In the genomic region with DNA sequence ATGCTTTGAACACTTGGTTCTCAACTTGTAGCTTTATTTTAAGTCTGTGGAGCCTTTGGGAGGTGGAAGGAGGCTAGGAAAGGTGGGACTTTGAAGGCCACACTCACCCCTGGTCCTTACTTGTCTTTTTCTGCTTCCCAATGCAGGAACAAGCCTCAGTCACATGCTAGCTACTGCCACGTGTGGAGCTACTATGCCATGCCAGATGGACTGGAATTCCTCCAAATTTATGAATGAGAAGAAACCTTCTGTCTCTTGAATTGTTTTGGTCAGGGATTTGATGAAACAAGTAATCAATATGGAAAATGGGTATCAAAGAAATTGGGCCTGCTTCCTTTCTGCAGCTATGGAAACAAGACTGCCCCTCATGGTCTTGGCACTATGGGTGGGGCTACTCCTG, we compare ENCODE assay signal across 12 mouse cellular contexts.
"Had no signal": no experiment of that assay in that cellular context is flagged by ENCODE, and none has a peak within 500 bp of the region (broad histone marks: within the 10 kb centered on the region; RNA-seq: fewer than 3 reads in every experiment).

No protein-coding gene starts in this region.

- H3K27me3 ChIP-seq: liver, embryonic 15.5 days; midbrain, embryonic 13.5 days; neural tube, embryonic 12.5 days had no signal

- DNase-seq: kidney, adult 8-10 months; lung, adult 2 months; lung, postnatal 36 days; thymus, postnatal 4 days had no signal

- H3K9me3 ChIP-seq: limb, embryonic 10.5 days; liver, embryonic 15.5 days; midbrain, embryonic 13.5 days; neural tube, embryonic 12.5 days had no signal

- H3K27ac ChIP-seq: left cerebral cortex, adult 2 months; limb, embryonic 10.5 days; liver, embryonic 15.5 days; midbrain, embryonic 13.5 days; neural tube, embryonic 12.5 days; stomach, postnatal 0 days had no signal

- H3K36me3 ChIP-seq: limb, embryonic 10.5 days; liver, embryonic 15.5 days; midbrain, embryonic 13.5 days; neural tube, embryonic 12.5 days had no signal

- ATAC-seq: lung, postnatal 0 days; midbrain, embryonic 13.5 days had no signal

- H3K9ac ChIP-seq: liver, embryonic 15.5 days; midbrain, embryonic 13.5 days; neural tube, embryonic 12.5 days had no signal

- H3K4me2 ChIP-seq: liver, embryonic 11.5 days; liver, embryonic 15.5 days; midbrain, embryonic 13.5 days; neural tube, embryonic 12.5 days had no signal

- H3K4me3 ChIP-seq: left cerebral cortex, adult 2 months; limb, embryonic 10.5 days; liver, embryonic 15.5 days; midbrain, embryonic 13.5 days; neural tube, embryonic 12.5 days had no signal

- H3K4me1 ChIP-seq: limb, embryonic 10.5 days; liver, embryonic 15.5 days; midbrain, embryonic 13.5 days; neural tube, embryonic 12.5 days had no signal
